Mouse (Mus musculus) CD4-positive, CD25-positive, alpha-beta regulatory T cell, adult 2 months (primary cell): ENCODE results near the gene Olig3.
"Not testable (repeated sequence)": the region's sequence is repeated elsewhere in the genome, so short reads cannot be mapped to it uniquely, and the experiment has no call there.

ENCODE experiments used
- DNase-seq: peaks from one replicate; pipeline ENCODE4 v3.0.0-alpha.2; 2012; ENCODE audit warnings: low read depth, low spot score

Gene Olig3

GRCm38 (mm10) chr10:19361539-19362293 is 5.4 kb downstream of the Olig3 start:
- no peak for DNase-seq

- DNase-seq = no peak
Measured at GRCm38 (mm10) chr10:19362294-19362590, 5.9 kb downstream of the Olig3 start.

GRCm38 (mm10) chr10:19362861-19363260 is 6.5 kb downstream of the Olig3 start:
- peak; percentile 12 for DNase-seq

- no peak for DNase-seq
Measured at GRCm38 (mm10) chr10:19363365-19363764, 7.0 kb downstream of the Olig3 start.

- no peak for DNase-seq
Measured at GRCm38 (mm10) chr10:19369143-19369542, 12.8 kb downstream of the Olig3 start.

- DNase-seq = no peak
Measured at GRCm38 (mm10) chr10:19370146-19370545, 13.8 kb downstream of the Olig3 start.

GRCm38 (mm10) chr10:19372263-19372662 is 15.9 kb downstream of the Olig3 start:
- DNase-seq = no peak

GRCm38 (mm10) chr10:19373797-19374196 is 17.5 kb downstream of the Olig3 start:
- no peak for DNase-seq

GRCm38 (mm10) chr10:19374311-19374710 is 18.0 kb downstream of the Olig3 start:
- DNase-seq = no peak

- DNase-seq = no peak
Measured at GRCm38 (mm10) chr10:19375838-19376237, 19.5 kb downstream of the Olig3 start.

GRCm38 (mm10) chr10:19380971-19381370 is 24.6 kb downstream of the Olig3 start:
- DNase-seq = not testable (repeated sequence)

GRCm38 (mm10) chr10:19384176-19384575 is 27.8 kb downstream of the Olig3 start:
- DNase-seq = peak; percentile 8

- DNase-seq = peak; percentile 26
Measured at GRCm38 (mm10) chr10:19391819-19392218, 35.5 kb downstream of the Olig3 start.

- DNase-seq = no peak
Measured at GRCm38 (mm10) chr10:19396485-19397137, 40.3 kb downstream of the Olig3 start.

GRCm38 (mm10) chr10:19397396-19397795 is 41.1 kb downstream of the Olig3 start:
- no peak for DNase-seq

- DNase-seq = no peak
Measured at GRCm38 (mm10) chr10:19401136-19401535, 44.8 kb downstream of the Olig3 start.

GRCm38 (mm10) chr10:19404401-19404800 is 48.1 kb downstream of the Olig3 start:
- no peak for DNase-seq

- DNase-seq = peak; percentile 12
Measured at GRCm38 (mm10) chr10:19405959-19406358, 49.6 kb downstream of the Olig3 start.

GRCm38 (mm10) chr10:19407168-19407567 is 50.8 kb downstream of the Olig3 start:
- DNase-seq = no peak
